Mouse (Mus musculus): Measurements from ENCODE around the gene Setd4. TPM values are rescaled to one million over a fixed set of nuclear protein-coding genes. Genes with fewer than 3 reads are reported as not detected.
"Not testable (repeated sequence)": the region's sequence is repeated elsewhere in the genome, so short reads cannot be mapped to it uniquely, and the experiment has no call there.

Gene Setd4
- total and polyA plus RNA-seq, 2 experiments from 2014 or later, result 3.7 to 5.3 TPM

GRCm38 (mm10) chr16:93624671-93625070 lies 20.8 kb upstream of the Setd4 start:
- no peak for TF ChIP-seq EP300 (IDR thresholded peaks at IDR 0.05; ENCODE audit: low read depth)
- no peak for TF ChIP-seq CTCF (IDR thresholded peaks at IDR 0.05; ENCODE audit: low read depth)
- H3K4me1 ChIP-seq (ENCODE audit: control insufficient read depth, insufficient read depth), result no peaks in the 10 kb centered on the region
- no peak overlapping the region for H3K9ac ChIP-seq (replicated peaks; ENCODE audit: low read depth, low read length)
- DNase-seq (ENCODE audit: low spot score) (no peak), ATAC-seq (ENCODE audit: insufficient read depth, low read depth) (no peak)
- H3K27ac ChIP-seq (ENCODE audit: low read depth), result no peak overlapping the region
- no peak overlapping the region for H3K4me3 ChIP-seq (ENCODE audit: low read depth, low read length)
- H3K9me3 ChIP-seq (replicated peaks; ENCODE audit: control insufficient read depth, low read length), result no peaks in the 10 kb centered on the region
- H3K36me3 ChIP-seq (replicated peaks; ENCODE audit: control insufficient read depth, insufficient read depth, low read length), result no peaks in the 10 kb centered on the region
- WGBS, result 73% methylated on average over 4 of the region's 4 CpGs
- H3K27me3 ChIP-seq (ENCODE audit: control insufficient read depth, insufficient read depth, low read length), result 0 out of 2 replicates have a peak, but pooled peaks cover 3% of the 10 kb centered on the region
- H3K4me2 ChIP-seq (ENCODE audit: low read depth, low read length), result no peak overlapping the region

- H3K27me3 ChIP-seq (ENCODE audit: control insufficient read depth, insufficient read depth, low read length); H3K36me3 ChIP-seq (replicated peaks; ENCODE audit: control insufficient read depth, insufficient read depth, low read length); H3K4me3 ChIP-seq (ENCODE audit: low read depth, low read length); H3K9me3 ChIP-seq (replicated peaks; ENCODE audit: control insufficient read depth, low read length); H3K27ac ChIP-seq (ENCODE audit: low read depth); H3K4me1 ChIP-seq (ENCODE audit: control insufficient read depth, insufficient read depth); DNase-seq (ENCODE audit: low spot score); ATAC-seq (ENCODE audit: insufficient read depth, low read depth); H3K4me2 ChIP-seq (ENCODE audit: low read depth, low read length); H3K9ac ChIP-seq (replicated peaks; ENCODE audit: low read depth, low read length): not testable (repeated sequence)
- 83% methylated on average over 4 of the region's 4 CpGs for WGBS
Measured at GRCm38 (mm10) chr16:93623759-93624158, 19.9 kb upstream of the Setd4 start.

GRCm38 (mm10) chr16:93615118-93615870 lies 11.4 kb upstream of the Setd4 start:
- Histone ChIP-seq H3K27ac (ENCODE audit: low read depth) (no peak overlapping the region), H3K27me3 (ENCODE audit: control insufficient read depth, insufficient read depth, low read length) (no peaks in the 10 kb centered on the region), H3K9ac (replicated peaks; ENCODE audit: low read depth, low read length) (no peak overlapping the region), H3K4me3 (ENCODE audit: low read depth, low read length) (no peak overlapping the region), H3K36me3 (replicated peaks; ENCODE audit: control insufficient read depth, insufficient read depth, low read length) (0 out of 2 replicates have a peak, but pooled peaks cover 4% of the 10 kb centered on the region), H3K4me1 (ENCODE audit: control insufficient read depth, insufficient read depth) (no peaks in the 10 kb centered on the region), H3K4me2 (ENCODE audit: low read depth, low read length) (no peak overlapping the region), H3K9me3 (replicated peaks; ENCODE audit: control insufficient read depth, low read length) (no peaks in the 10 kb centered on the region)
- ATAC-seq (ENCODE audit: insufficient read depth, low read depth) (no peak), DNase-seq (ENCODE audit: low spot score) (no peak)
- 30% methylated on average over 5 of the region's 5 CpGs for WGBS
- TF ChIP-seq CTCF (IDR thresholded peaks at IDR 0.05; ENCODE audit: low read depth) (peak; percentile 71), EP300 (IDR thresholded peaks at IDR 0.05; ENCODE audit: low read depth) (no peak)

DNA sequence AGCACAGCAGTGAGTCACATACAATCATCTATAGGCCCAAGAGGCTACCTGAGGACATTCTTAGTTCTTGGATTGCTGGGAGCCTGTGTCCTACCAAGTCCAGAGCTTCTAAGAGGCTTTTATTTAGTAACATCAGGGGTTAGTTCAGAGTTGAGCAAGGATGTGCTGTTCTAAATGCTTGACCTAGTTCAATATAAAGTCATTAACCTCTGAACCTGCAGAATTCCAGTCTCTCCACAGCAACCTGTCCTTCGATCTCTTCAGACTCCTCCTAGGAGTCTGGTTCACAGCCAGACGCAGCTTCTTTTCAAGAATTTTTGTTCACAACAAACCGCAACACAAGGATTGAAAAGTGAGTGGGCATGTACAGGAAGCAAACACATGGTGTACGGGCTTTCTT lies 7.1 kb upstream of the Setd4 start:
- no peak overlapping the region for H3K4me2 ChIP-seq (ENCODE audit: low read depth, low read length)
- TF ChIP-seq CTCF (IDR thresholded peaks at IDR 0.05; ENCODE audit: low read depth) (no peak), EP300 (IDR thresholded peaks at IDR 0.05; ENCODE audit: low read depth) (no peak)
- WGBS, result 92% methylated on average over 4 of the region's 4 CpGs
- H3K4me1 ChIP-seq (ENCODE audit: control insufficient read depth, insufficient read depth), result 0 out of 2 replicates have a peak, but pooled peaks cover 4% of the 10 kb centered on the region
- H3K36me3 ChIP-seq (replicated peaks; ENCODE audit: control insufficient read depth, insufficient read depth, low read length), result 0 out of 2 replicates have a peak, but pooled peaks cover 4% of the 10 kb centered on the region
- H3K27me3 ChIP-seq (ENCODE audit: control insufficient read depth, insufficient read depth, low read length), result no peaks in the 10 kb centered on the region
- H3K27ac ChIP-seq (ENCODE audit: low read depth), result no peak overlapping the region
- H3K4me3 ChIP-seq (ENCODE audit: low read depth, low read length), result no peak overlapping the region
- DNase-seq (ENCODE audit: low spot score), result no peak
- no peak overlapping the region for H3K9ac ChIP-seq (replicated peaks; ENCODE audit: low read depth, low read length)
- H3K9me3 ChIP-seq (replicated peaks; ENCODE audit: control insufficient read depth, low read length), result no peaks in the 10 kb centered on the region
- no peak for ATAC-seq (ENCODE audit: insufficient read depth, low read depth)

GRCm38 (mm10) chr16:93609796-93610195 lies 5.9 kb upstream of the Setd4 start:
- no peak for TF ChIP-seq EP300 (IDR thresholded peaks at IDR 0.05; ENCODE audit: low read depth)
- no peak for TF ChIP-seq CTCF (IDR thresholded peaks at IDR 0.05; ENCODE audit: low read depth)
- whole genome bisulfite sequencing, result 91% methylated on average over 4 of the region's 4 CpGs
- H3K27me3 ChIP-seq (ENCODE audit: control insufficient read depth, insufficient read depth, low read length), result no peaks in the 10 kb centered on the region

DNA sequence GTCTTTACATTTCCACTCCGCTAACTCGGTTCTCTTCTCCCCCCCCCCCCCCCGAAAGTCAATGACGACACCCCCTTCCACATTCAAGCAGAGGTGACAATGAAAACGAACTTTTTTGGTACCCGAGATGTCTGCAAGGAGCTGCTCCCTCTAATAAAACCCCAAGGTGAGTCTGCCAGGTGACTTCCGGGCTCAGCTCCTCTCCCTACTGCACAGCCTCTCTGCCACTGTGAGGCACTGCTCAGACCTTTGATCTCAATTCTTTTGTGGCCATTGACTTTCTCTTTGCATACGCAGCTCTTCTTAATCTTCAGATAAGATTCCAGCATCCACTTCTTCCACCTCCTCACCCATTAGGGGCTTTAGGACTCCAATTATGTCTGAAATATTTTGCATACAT lies 4.9 kb upstream of the Setd4 start:
- peak overlapping the region; percentile 75 for H3K4me2 ChIP-seq (ENCODE audit: low read depth, low read length)

More at GRCm38 (mm10) chr16:93609796-93610195, 5.9 kb upstream of the Setd4 start:
- Histone ChIP-seq H3K9me3 (replicated peaks; ENCODE audit: control insufficient read depth, low read length) (no peaks in the 10 kb centered on the region), H3K4me3 (ENCODE audit: low read depth, low read length) (no peak overlapping the region), H3K4me1 (ENCODE audit: control insufficient read depth, insufficient read depth) (peaks cover 6% of the 10 kb centered on the region; the same call in 1 of the 2 replicates), H3K9ac (replicated peaks; ENCODE audit: low read depth, low read length) (no peak overlapping the region), H3K36me3 (replicated peaks; ENCODE audit: control insufficient read depth, insufficient read depth, low read length) (0 out of 2 replicates have a peak, but pooled peaks cover 4% of the 10 kb centered on the region), H3K27ac (ENCODE audit: low read depth) (no peak overlapping the region), H3K4me2 (ENCODE audit: low read depth, low read length) (no peak overlapping the region)
- DNase-seq (ENCODE audit: low spot score), result no peak
- ATAC-seq (ENCODE audit: insufficient read depth, low read depth), result no peak

More for the DNA sequence above, 4.9 kb upstream of the Setd4 start:
- H3K4me3 ChIP-seq (ENCODE audit: low read depth, low read length), result no peak overlapping the region
- no peak overlapping the region for H3K9ac ChIP-seq (replicated peaks; ENCODE audit: low read depth, low read length)
- DNase-seq (ENCODE audit: low spot score), result no peak
- H3K4me1 ChIP-seq (ENCODE audit: control insufficient read depth, insufficient read depth), result peaks cover 14% of the 10 kb centered on the region
- no peak for ATAC-seq (ENCODE audit: insufficient read depth, low read depth)
- no peak for TF ChIP-seq CTCF (IDR thresholded peaks at IDR 0.05; ENCODE audit: low read depth)
- no peaks in the 10 kb centered on the region for H3K27me3 ChIP-seq (ENCODE audit: control insufficient read depth, insufficient read depth, low read length)
- WGBS, result 70% methylated on average over 7 of the region's 8 CpGs
- H3K36me3 ChIP-seq (replicated peaks; ENCODE audit: control insufficient read depth, insufficient read depth, low read length), result 0 out of 2 replicates have a peak, but pooled peaks cover 4% of the 10 kb centered on the region
- H3K9me3 ChIP-seq (replicated peaks; ENCODE audit: control insufficient read depth, low read length), result no peaks in the 10 kb centered on the region
- H3K27ac ChIP-seq (ENCODE audit: low read depth), result no peak overlapping the region
